Mouse (Mus musculus): ENCODE data around the gene Ccdc188. TPM values are rescaled to one million over a fixed set of nuclear protein-coding genes. Genes with fewer than 3 reads are reported as not detected.

The Ccdc188 gene
- polyA plus RNA-seq, 1 experiment: not detected

GRCm38 (mm10) chr16:18265024-18265423 is 47.3 kb downstream of the Ccdc188 start:
- DNase-seq (ENCODE audit: low read depth, low spot score): no peak
- 79% methylated on average over 2 of the region's 2 CpGs for WGBS

- 68% methylated on average over 5 of the region's 5 CpGs for WGBS
- DNase-seq (ENCODE audit: low read depth, low spot score): no peak
Measured at GRCm38 (mm10) chr16:18268182-18268581, 50.5 kb downstream of the Ccdc188 start.

Other genes with a start within 250 kb of the Ccdc188 start
- gene Vpreb2, start 237.5 kb upstream of the Ccdc188 start, polyA plus RNA-seq (2012; rRNA removed): not detected in 2 replicates
- gene Dgcr6, start 165.0 kb upstream of the Ccdc188 start, polyA plus RNA-seq (2012; rRNA removed): 81.1 and 91.8 TPM in 2 replicates
- gene Prodh, start 127.7 kb upstream of the Ccdc188 start, polyA plus RNA-seq (2012; rRNA removed): 116 and 128 TPM in 2 replicates
- 7.1 and 8.9 TPM in 2 replicates for gene Rtn4r, start 90.2 kb upstream of the Ccdc188 start, polyA plus RNA-seq (2012; rRNA removed)
- 11.5 and 13.0 TPM in 2 replicates for gene Zdhhc8, start 17.3 kb downstream of the Ccdc188 start, polyA plus RNA-seq (2012; rRNA removed)
- gene Trmt2a, start 30.8 kb downstream of the Ccdc188 start, polyA plus RNA-seq (2012; rRNA removed): 60.4 and 60.7 TPM in 2 replicates
- gene Ranbp1, start 30.9 kb downstream of the Ccdc188 start, polyA plus RNA-seq (2012; rRNA removed): 51.4 and 55.8 TPM in 2 replicates
- gene Gm49776, start 40.4 kb downstream of the Ccdc188 start, polyA plus RNA-seq (2012; rRNA removed): not detected in 2 replicates
- 14.1 and 18.7 TPM in 2 replicates for gene Dgcr8, start 71.4 kb downstream of the Ccdc188 start, polyA plus RNA-seq (2012; rRNA removed)
- gene Tango2, start 130.2 kb downstream of the Ccdc188 start, polyA plus RNA-seq (2012; rRNA removed): 75.6 and 80.1 TPM in 2 replicates
- gene Arvcf, start 130.3 kb downstream of the Ccdc188 start, polyA plus RNA-seq (2012; rRNA removed): 11.4 and 11.6 TPM in 2 replicates
- 18.0 and 19.3 TPM in 2 replicates for gene Txnrd2, start 208.5 kb downstream of the Ccdc188 start, polyA plus RNA-seq (2012; rRNA removed)
- gene Comt, start 209.0 kb downstream of the Ccdc188 start, polyA plus RNA-seq (2012; rRNA removed): 157 and 222 TPM in 2 replicates

All from large intestine, adult 2 months (tissue).